Mouse (Mus musculus): ENCODE data around the gene Prkcz. TPM values are rescaled to one million over a fixed set of nuclear protein-coding genes. Genes with fewer than 3 reads are reported as not detected.
A peak's percentile ranks its signal among the peaks of the same experiment; 100 is the strongest.

The Prkcz gene
- polyA plus RNA-seq, 1 experiment from 2014 or later: 32.8 TPM

GRCm38 (mm10) chr4:155222841-155223593 lies 138.1 kb downstream of the Prkcz start:
- H3K36me3 ChIP-seq (ENCODE audit: control insufficient read depth, insufficient read depth, low read length): no peaks in the 10 kb centered on the region
- ATAC-seq: peak; percentile 98
- peaks cover 28% of the 10 kb centered on the region for H3K4me1 ChIP-seq (ENCODE audit: control insufficient read depth, insufficient read depth, low read length)
- under 1% methylated on average over 75 of the region's 116 CpGs for WGBS
- peak overlapping the region; percentile 84 for H3K4me3 ChIP-seq (ENCODE audit: low read length)
- peak overlapping the region; percentile 94 for H3K9ac ChIP-seq (ENCODE audit: low read depth, low read length)
- H3K4me2 ChIP-seq (ENCODE audit: low read depth, low read length): peak overlapping the region; percentile 99
- no peaks in the 10 kb centered on the region for H3K27me3 ChIP-seq (replicated peaks; ENCODE audit: control insufficient read depth, insufficient read depth, low read length)
- H3K9me3 ChIP-seq (ENCODE audit: control insufficient read depth, low read length): no peaks in the 10 kb centered on the region
- peak overlapping the region; percentile 94 for H3K27ac ChIP-seq (ENCODE audit: low read length)

GRCm38 (mm10) chr4:155222552-155222840 lies 138.7 kb downstream of the Prkcz start, which contains the start of gene Ski:
Ski (minus strand) TSS chr4:155222592.
- no peak for ATAC-seq
- H3K4me2 ChIP-seq (ENCODE audit: low read depth, low read length): peak within 1 kb of the TSS; percentile 99
- no peaks in the 10 kb centered on the region for H3K27me3 ChIP-seq (replicated peaks; ENCODE audit: control insufficient read depth, insufficient read depth, low read length)
- H3K4me3 ChIP-seq (ENCODE audit: low read length): peak within 1 kb of the TSS; percentile 84
- H3K27ac ChIP-seq (ENCODE audit: low read length): peak within 1 kb of the TSS; percentile 94
- H3K9me3 ChIP-seq (ENCODE audit: control insufficient read depth, low read length): no peaks in the 10 kb centered on the region
- H3K9ac ChIP-seq (ENCODE audit: low read depth, low read length): peak within 1 kb of the TSS; percentile 94
- WGBS: 2% methylated on average over 29 of the region's 63 CpGs
- H3K4me1 ChIP-seq (ENCODE audit: control insufficient read depth, insufficient read depth, low read length): peaks cover 33% of the 10 kb centered on the region
- H3K36me3 ChIP-seq (ENCODE audit: control insufficient read depth, insufficient read depth, low read length): no peaks in the 10 kb centered on the region

GRCm38 (mm10) chr4:155221599-155222551 lies 139.3 kb downstream of the Prkcz start:
- no peaks in the 10 kb centered on the region for H3K36me3 ChIP-seq (ENCODE audit: control insufficient read depth, insufficient read depth, low read length)
- H3K27ac ChIP-seq (ENCODE audit: low read length): peak overlapping the region; percentile 79
- H3K4me3 ChIP-seq (ENCODE audit: low read length): peak overlapping the region; percentile 84
- peaks cover 39% of the 10 kb centered on the region for H3K4me1 ChIP-seq (ENCODE audit: control insufficient read depth, insufficient read depth, low read length)
- no peak for ATAC-seq
- under 1% methylated on average over 92 of the region's 93 CpGs for WGBS
- H3K9ac ChIP-seq (ENCODE audit: low read depth, low read length): peak overlapping the region; percentile 94
- H3K27me3 ChIP-seq (replicated peaks; ENCODE audit: control insufficient read depth, insufficient read depth, low read length): no peaks in the 10 kb centered on the region
- H3K9me3 ChIP-seq (ENCODE audit: control insufficient read depth, low read length): no peaks in the 10 kb centered on the region
- H3K4me2 ChIP-seq (ENCODE audit: low read depth, low read length): peak overlapping the region; percentile 99

GRCm38 (mm10) chr4:155221106-155221505 lies 140.1 kb downstream of the Prkcz start:
- no peaks in the 10 kb centered on the region for H3K36me3 ChIP-seq (ENCODE audit: control insufficient read depth, insufficient read depth, low read length)
- peak overlapping the region; percentile 84 for H3K4me3 ChIP-seq (ENCODE audit: low read length)
- peak overlapping the region; percentile 99 for H3K4me2 ChIP-seq (ENCODE audit: low read depth, low read length)
- no peak for ATAC-seq
- peak overlapping the region; percentile 79 for H3K27ac ChIP-seq (ENCODE audit: low read length)
- peaks cover 47% of the 10 kb centered on the region for H3K4me1 ChIP-seq (ENCODE audit: control insufficient read depth, insufficient read depth, low read length)
- 1% methylated on average over 7 of the region's 7 CpGs for WGBS
- H3K9ac ChIP-seq (ENCODE audit: low read depth, low read length): peak overlapping the region; percentile 94
- H3K9me3 ChIP-seq (ENCODE audit: control insufficient read depth, low read length): no peaks in the 10 kb centered on the region
- no peaks in the 10 kb centered on the region for H3K27me3 ChIP-seq (replicated peaks; ENCODE audit: control insufficient read depth, insufficient read depth, low read length)

GRCm38 (mm10) chr4:155220213-155221100 lies 140.7 kb downstream of the Prkcz start:
- Histone ChIP-seq H3K4me2 (ENCODE audit: low read depth, low read length) (peak overlapping the region; percentile 99), H3K27me3 (replicated peaks; ENCODE audit: control insufficient read depth, insufficient read depth, low read length) (no peaks in the 10 kb centered on the region), H3K27ac (ENCODE audit: low read length) (peak overlapping the region; percentile 79), H3K9ac (ENCODE audit: low read depth, low read length) (peak overlapping the region; percentile 94), H3K9me3 (ENCODE audit: control insufficient read depth, low read length) (no peaks in the 10 kb centered on the region), H3K4me1 (ENCODE audit: control insufficient read depth, insufficient read depth, low read length) (peaks cover 54% of the 10 kb centered on the region), H3K4me3 (ENCODE audit: low read length) (peak overlapping the region; percentile 84), H3K36me3 (ENCODE audit: control insufficient read depth, insufficient read depth, low read length) (no peaks in the 10 kb centered on the region)
- no peak for ATAC-seq
- WGBS: 4% methylated on average over 14 of the region's 14 CpGs

- Histone ChIP-seq H3K9me3 (ENCODE audit: control insufficient read depth, low read length) (no peaks in the 10 kb centered on the region), H3K27ac (ENCODE audit: low read length) (peak overlapping the region; percentile 18; the same call in 1 of the 2 replicates), H3K36me3 (ENCODE audit: control insufficient read depth, insufficient read depth, low read length) (no peaks in the 10 kb centered on the region), H3K9ac (ENCODE audit: low read depth, low read length) (peak overlapping the region; percentile 94), H3K4me1 (ENCODE audit: control insufficient read depth, insufficient read depth, low read length) (peaks cover 63% of the 10 kb centered on the region), H3K27me3 (replicated peaks; ENCODE audit: control insufficient read depth, insufficient read depth, low read length) (no peaks in the 10 kb centered on the region), H3K4me3 (ENCODE audit: low read length) (peak overlapping the region; percentile 84), H3K4me2 (ENCODE audit: low read depth, low read length) (peak overlapping the region; percentile 99)
- no peak for ATAC-seq
- 37% methylated on average over 12 of the region's 12 CpGs for WGBS
These were observed 141.6 kb downstream of the Prkcz start for GRCm38 (mm10) chr4:155219271-155220212.

- Histone ChIP-seq H3K4me2 (ENCODE audit: low read depth, low read length) (peak overlapping the region; percentile 99), H3K9me3 (ENCODE audit: control insufficient read depth, low read length) (no peaks in the 10 kb centered on the region), H3K36me3 (ENCODE audit: control insufficient read depth, insufficient read depth, low read length) (no peaks in the 10 kb centered on the region), H3K27me3 (replicated peaks; ENCODE audit: control insufficient read depth, insufficient read depth, low read length) (no peaks in the 10 kb centered on the region), H3K27ac (ENCODE audit: low read length) (peak overlapping the region; percentile 33; the same call in 1 of the 2 replicates), H3K9ac (ENCODE audit: low read depth, low read length) (0 out of 2 replicates have a peak overlapping the region, but pooled peaks have one; percentile 35), H3K4me1 (ENCODE audit: control insufficient read depth, insufficient read depth, low read length) (peaks cover 71% of the 10 kb centered on the region), H3K4me3 (ENCODE audit: low read length) (peak overlapping the region; percentile 84)
- 73% methylated on average over 9 of the region's 9 CpGs for WGBS
- ATAC-seq: no peak
These were observed 142.9 kb downstream of the Prkcz start for GRCm38 (mm10) chr4:155218104-155218732.

Measured in intestine, embryonic 16.5 days (tissue).